Mouse (Mus musculus) liver, embryonic 14.5 days (tissue): ENCODE measurements around the gene Dclk3. TPM values are rescaled to one million over a fixed set of nuclear protein-coding genes. Genes with fewer than 3 reads are reported as not detected.

ENCODE experiments used
- ATAC-seq: fragments of 200-750 bp; cut with Nextera tagmentation; 2 replicates; pipeline ENCODE4 v1.8.0; 2017; ENCODE audit warnings: moderate number of reproducible peaks, mild to moderate bottlenecking, moderate library complexity; ENCODE audit not compliant: insufficient read depth
- DNase-seq, 3 experiments: peaks; one replicate each; pipeline ENCODE4 v3.0.0-alpha.2; 2012 to 2013; ENCODE audit warnings: low read depth in 3 of 3, low spot score in 3 of 3
- H3K27ac ChIP-seq: fragments of 300-500 bp; sonication (generic); 2 replicates; pipeline ENCODE4 v1.5.1; 2014; ENCODE audit warnings: moderate library complexity, mild to moderate bottlenecking, control low read depth, inconsistent platforms
- H3K27me3 ChIP-seq: fragments of 300-500 bp; sonication (generic); 2 replicates; pipeline ENCODE4 v1.6.1; 2014; ENCODE audit warnings: mild to moderate bottlenecking, low read length, moderate library complexity; ENCODE audit not compliant: control insufficient read depth, insufficient read depth
- H3K36me3 ChIP-seq: fragments of 300-500 bp; sonication (generic); replicated peaks from 2 replicates; pipeline ENCODE4 v1.6.1; 2014; ENCODE audit warnings: low read depth; ENCODE audit not compliant: control insufficient read depth, insufficient read depth
- H3K4me1 ChIP-seq, 2 experiments: fragments of 200-500 bp in 1 of 2; fragments of 300-500 bp in 1 of 2; sonication (generic) in 1 of 2; replicated peaks; 2 replicates each; pipeline ENCODE4 v1.6.1; 2012 to 2014; ENCODE audit warnings: antibody characterized with exemption in 1 of 2, inconsistent platforms in 1 of 2, low read length in 1 of 2; ENCODE audit not compliant: control insufficient read depth in 2 of 2, insufficient read depth in 2 of 2
- H3K4me2 ChIP-seq: fragments of 300-500 bp; sonication (generic); 2 replicates; pipeline ENCODE4 v1.6.1; 2014; ENCODE audit warnings: low read depth, mild to moderate bottlenecking, control low read depth, moderate library complexity
- H3K4me3 ChIP-seq, 2 experiments: fragments of 200-500 bp in 1 of 2; fragments of 300-500 bp in 1 of 2; sonication (generic) in 1 of 2; 2 replicates each; pipeline ENCODE4 v1.5.1; 2012 to 2014; ENCODE audit warnings: low read depth in 2 of 2, low read length in 2 of 2, mild to moderate bottlenecking in 2 of 2, control low read depth in 1 of 2, inconsistent platforms in 1 of 2, moderate library complexity in 1 of 2; ENCODE audit not compliant: insufficient read depth in 1 of 2
- H3K9ac ChIP-seq: fragments of 300-500 bp; sonication (generic); replicated peaks from 2 replicates; pipeline ENCODE4 v1.6.1; 2014; ENCODE audit warnings: mild to moderate bottlenecking, control low read depth, moderate library complexity
- H3K9me3 ChIP-seq: fragments of 300-500 bp; sonication (generic); 2 replicates; pipeline ENCODE4 v1.6.1; 2016; ENCODE audit warnings: low read length, mixed read lengths; ENCODE audit not compliant: control insufficient read depth
- CTCF ChIP-seq: IDR thresholded peaks from 2 replicates; pipeline ENCODE4 v1.5.1; 2016; ENCODE audit warnings: antibody characterized with exemption, low read depth, control low read depth
- EP300 ChIP-seq: IDR thresholded peaks from 2 replicates; pipeline ENCODE4 v1.6.1; 2016; ENCODE audit warnings: antibody characterized with exemption, low read depth
- WGBS: fragments of 180-500 bp; shearing (Covaris S2); extraction: QIAGEN DNeasy Blood & Tissue Kit; methylation state at CpG from one replicate; pipeline ENCODE4 v1.1.7; 2014; ENCODE audit not compliant: insufficient replicate concordance; 5-methylcytosine and 5-hydroxymethylcytosine counted together
- polyA plus RNA-seq, 2 experiments: library from polyadenylated mRNA; depleted of rRNA in 1 of 2; stranded (reverse) in 1 of 2; unstranded in 1 of 2; fragments of >200 nt; fragmentation: Nextera tagmentation in 1 of 2; extraction: Ambion mirVana in 1 of 2; gene quantifications; 2 replicates each; pipeline versions ENCODE4 v1.2.1 to v1.2.3; 2012 to 2014

Gene Dclk3
- polyA plus RNA-seq, 2 experiments, result 0.02 to 0.03 TPM

DNA sequence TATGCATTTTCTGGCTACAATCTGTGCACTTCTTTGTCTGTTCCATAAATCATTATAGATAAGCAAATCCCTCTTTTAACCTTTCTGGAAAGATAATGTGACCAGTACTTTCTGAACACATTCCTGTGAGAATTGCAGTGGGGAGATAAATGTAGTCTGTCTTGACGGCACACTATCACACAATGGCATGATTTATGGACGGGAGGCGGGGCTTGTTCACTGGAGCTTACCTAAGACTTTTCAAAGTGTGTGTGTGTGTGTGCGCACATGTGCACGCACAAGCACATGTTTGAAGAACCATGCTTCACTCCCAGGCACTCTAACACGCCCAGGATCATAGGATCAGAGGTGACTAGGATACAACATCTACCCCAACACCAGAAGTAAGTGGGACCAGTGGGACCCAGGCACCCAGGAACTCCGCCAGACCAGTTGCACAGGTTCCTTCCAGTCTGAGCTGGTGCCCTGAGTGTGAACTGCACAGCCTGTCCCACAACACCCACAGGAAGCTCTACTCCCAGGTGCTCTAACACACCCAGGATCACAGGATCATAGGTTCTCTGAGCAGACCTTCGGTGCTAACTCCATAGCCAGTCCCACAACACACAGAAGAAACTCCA is 96.7 kb downstream of the Dclk3 start:
- DNase-seq (no peak), ATAC-seq (no peak)
- Histone ChIP-seq H3K4me1 (peaks cover 0 to 1% of the 10 kb centered on the region in 2 experiments; a peak in 1 of 4 replicates), H3K4me3 (no peak overlapping the region), H3K27me3 (no peaks in the 10 kb centered on the region), H3K4me2 (no peak overlapping the region), H3K9ac (no peak overlapping the region), H3K27ac (no peak overlapping the region), H3K9me3 (no peaks in the 10 kb centered on the region), H3K36me3 (no peaks in the 10 kb centered on the region)
- WGBS, result 56% methylated on average over 8 of the region's 8 CpGs
- TF ChIP-seq CTCF, result no peak
- no peak for TF ChIP-seq EP300

Other genes starting within 250 kb of the Dclk3 start
- gene Mlh1, start 167.3 kb upstream of the Dclk3 start, polyA plus RNA-seq (2012; rRNA removed), result 12.5 and 17.8 TPM in 2 replicates
- 20.1 and 24.2 TPM in 2 replicates for gene Mlh1, start 167.3 kb upstream of the Dclk3 start, polyA plus RNA-seq (2014; fragmentation: Nextera tagmentation; extraction: Ambion mirVana)
- 7.8 and 9.0 TPM in 2 replicates for gene Epm2aip1, start 167.2 kb upstream of the Dclk3 start, polyA plus RNA-seq (2012; rRNA removed)
- 7.8 and 8.1 TPM in 2 replicates for gene Epm2aip1, start 167.2 kb upstream of the Dclk3 start, polyA plus RNA-seq (2014; fragmentation: Nextera tagmentation; extraction: Ambion mirVana)
- gene Trank1, start 127.3 kb upstream of the Dclk3 start, polyA plus RNA-seq (2012; rRNA removed), result 0.02 and 0.06 TPM in 2 replicates
- gene Trank1, start 127.3 kb upstream of the Dclk3 start, polyA plus RNA-seq (2014; fragmentation: Nextera tagmentation; extraction: Ambion mirVana), result 0.03 TPM in 1 of 2 replicates, not detected in the other